Mouse (Mus musculus) MN1 (cell line): ENCODE results near the gene Cdrt4.

ENCODE experiments used
- DNase-seq: peaks from one replicate; pipeline ENCODE4 v3.0.0-alpha.2; 2016; ENCODE audit warnings: low spot score

Cdrt4 gene

DNA sequence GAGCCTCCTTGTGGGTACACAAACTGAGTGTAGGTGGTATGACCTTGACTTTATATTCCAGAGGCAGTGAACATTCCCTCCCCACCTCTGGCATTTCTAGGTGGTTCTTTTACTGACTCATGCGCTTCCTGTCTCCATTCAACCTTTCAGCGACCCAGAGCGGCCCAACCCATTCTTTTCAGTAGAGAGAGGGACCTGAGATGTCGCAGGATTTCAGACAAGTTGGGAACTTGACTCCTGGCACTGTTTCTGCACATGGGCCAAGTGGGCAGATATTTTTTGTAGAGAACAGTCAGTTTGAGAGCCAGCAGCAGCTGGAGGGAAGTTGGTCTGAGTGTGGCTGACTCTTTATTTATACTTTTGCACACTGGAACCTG is 45.5 kb downstream of the Cdrt4 start:
- DNase-seq: no peak

GRCm38 (mm10) chr11:62997039-62997717 is 46.2 kb downstream of the Cdrt4 start:
- DNase-seq: no peak

GRCm38 (mm10) chr11:62997718-62998281 is 46.8 kb downstream of the Cdrt4 start:
- peak; percentile 73 for DNase-seq

- no peak for DNase-seq
Observed at GRCm38 (mm10) chr11:63000126-63000525, 49.1 kb downstream of the Cdrt4 start.

GRCm38 (mm10) chr11:63004617-63005016 is 53.6 kb downstream of the Cdrt4 start:
- no peak for DNase-seq

- DNase-seq: no peak
Observed at GRCm38 (mm10) chr11:63007376-63007775, 56.4 kb downstream of the Cdrt4 start.

DNA sequence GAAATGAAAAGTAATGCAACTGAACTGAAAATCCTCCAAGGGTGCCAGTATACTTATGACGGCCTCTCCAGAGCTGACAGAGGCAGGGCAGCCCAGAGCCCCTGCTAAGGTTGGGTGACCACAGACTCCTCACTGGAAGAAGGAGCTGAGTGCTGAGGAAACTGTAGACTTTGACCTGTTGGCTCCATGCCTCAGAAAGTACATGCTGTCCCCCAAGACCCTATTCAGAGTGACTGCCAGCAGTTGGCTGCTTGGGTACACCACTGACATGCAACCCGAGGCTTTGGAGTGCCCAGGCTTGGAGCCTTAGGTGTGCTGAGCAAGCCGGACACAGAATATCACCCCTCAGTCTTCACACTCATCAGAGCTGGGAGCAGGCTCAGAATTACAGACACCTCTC is 57.0 kb downstream of the Cdrt4 start:
- DNase-seq: no peak

DNA sequence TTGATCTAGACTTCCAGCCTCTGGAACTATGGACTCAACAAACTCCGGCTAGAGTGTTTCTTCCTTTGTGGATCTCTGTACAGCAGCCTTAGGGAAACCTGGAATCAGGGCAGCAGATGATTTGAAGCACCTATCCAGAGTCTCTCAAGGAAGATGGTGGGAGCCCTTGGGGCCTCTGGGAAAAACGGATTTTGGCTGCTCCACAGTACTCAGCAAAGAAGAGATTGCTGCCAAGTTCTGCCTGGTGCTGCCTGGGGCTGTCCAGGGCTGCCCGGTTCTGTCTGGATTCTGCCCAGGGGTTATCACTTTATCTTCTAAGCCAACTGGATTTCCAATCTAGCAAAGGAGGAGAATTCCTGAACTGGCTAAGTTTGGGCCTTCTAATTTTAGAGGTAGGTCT is 58.8 kb downstream of the Cdrt4 start:
- DNase-seq: no peak

DNA sequence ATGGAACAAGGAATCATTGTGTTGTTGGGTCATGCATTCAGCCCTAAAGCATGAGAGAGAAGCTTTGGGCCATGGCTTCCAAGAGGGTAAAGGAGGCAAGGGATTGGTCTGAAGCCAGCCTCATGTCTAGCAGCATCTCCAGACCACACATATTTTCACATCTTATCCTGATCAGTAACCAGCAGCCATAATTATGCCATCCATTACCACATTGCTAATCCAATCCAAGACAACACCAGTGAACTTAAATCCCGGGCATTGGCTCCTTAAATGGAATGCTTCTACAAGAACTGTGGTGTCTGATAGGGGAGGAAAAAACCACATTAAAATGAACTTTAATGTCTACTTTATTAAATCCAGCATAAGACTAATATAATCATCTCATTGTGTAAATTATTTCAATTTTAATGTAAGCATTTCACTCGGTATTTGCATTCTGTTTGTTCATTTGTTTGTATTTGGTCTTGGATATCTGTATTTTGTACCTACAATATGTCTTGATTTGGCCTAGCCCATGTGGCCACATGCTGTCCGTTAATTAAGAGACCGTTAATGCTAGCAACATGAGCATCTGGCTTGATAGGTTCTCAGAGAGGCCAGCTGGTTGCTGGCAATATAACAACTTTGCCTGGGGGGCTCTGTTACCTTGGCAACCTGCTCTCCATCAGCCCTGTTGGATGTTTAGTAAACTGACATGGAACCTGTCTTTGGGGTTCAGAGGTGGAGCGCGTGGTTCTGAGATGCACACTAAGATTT is 66.5 kb downstream of the Cdrt4 start:
- no peak for DNase-seq

GRCm38 (mm10) chr11:63018083-63018622 is 67.2 kb downstream of the Cdrt4 start:
- DNase-seq: no peak

DNA sequence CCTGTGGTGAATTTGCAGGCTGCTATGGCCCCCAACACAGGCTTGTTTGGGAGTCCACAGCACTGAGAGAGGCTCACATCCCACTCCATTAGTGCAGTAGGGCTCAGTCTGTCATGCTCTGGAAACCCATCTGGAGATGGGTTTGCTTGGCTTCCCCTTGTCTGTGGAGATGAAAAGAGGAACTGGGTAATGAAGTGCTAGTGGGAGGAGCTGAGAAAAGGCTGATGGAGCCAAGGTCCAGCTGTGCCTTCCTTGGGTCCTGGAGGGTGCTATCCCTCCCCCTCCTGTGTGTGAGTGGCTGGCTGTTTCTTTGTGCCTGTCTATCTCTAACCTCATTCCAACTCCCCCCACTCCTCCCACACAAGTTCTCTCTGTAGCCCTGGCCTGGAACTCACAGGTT is 69.6 kb downstream of the Cdrt4 start:
- no peak for DNase-seq

DNA sequence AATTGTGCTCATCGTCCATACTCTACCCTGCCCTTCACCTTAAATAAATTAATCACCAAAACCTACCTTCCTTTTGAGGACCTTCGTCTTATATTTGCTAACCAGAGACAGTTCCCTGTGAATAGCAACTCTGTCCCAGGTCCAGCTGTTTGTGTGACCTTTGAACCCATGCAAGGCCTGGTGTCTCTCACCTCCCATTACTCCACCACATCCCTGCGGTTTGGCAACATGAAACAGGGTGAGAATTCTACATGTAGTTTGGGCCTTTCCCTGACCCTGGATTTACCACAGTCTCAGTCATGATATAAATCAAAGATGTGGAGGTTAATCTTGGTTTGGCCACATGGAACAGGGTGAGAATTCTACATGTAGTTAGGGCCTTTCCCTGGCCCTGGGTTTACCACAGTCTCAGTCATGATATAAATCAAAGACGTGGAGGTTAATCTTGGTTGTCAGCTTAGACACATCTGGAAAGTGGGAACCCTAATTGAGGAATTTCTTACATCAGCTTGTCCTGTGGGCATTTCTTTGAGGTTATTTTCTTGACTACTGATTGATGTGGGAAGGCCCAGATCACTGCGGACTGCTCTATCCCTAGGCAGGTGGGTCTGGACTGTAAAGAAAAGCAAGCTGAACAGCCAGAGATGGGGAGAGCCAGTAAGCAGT is 70.3 kb downstream of the Cdrt4 start:
- DNase-seq: no peak

GRCm38 (mm10) chr11:63023461-63023860 is 72.5 kb downstream of the Cdrt4 start:
- DNase-seq: no peak

DNA sequence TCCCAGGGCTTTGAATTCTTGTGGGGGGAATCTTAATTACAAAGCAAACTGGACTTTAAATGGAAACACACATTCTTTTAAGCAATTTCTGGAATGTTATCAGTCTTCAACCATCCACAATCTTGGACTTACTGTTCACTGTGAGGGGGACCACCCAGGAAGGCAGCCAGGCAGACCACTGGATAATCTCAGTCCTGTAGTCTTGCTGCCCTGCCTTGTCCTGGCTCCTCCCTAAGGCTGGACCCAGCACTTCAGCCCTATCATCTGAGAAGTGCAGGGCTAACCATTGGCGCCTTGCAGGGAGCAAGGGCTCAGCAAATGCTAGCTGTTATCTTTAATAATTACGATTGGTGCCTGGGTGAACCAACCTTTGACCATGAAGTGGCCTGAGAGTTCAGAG is 73.1 kb downstream of the Cdrt4 start:
- no peak for DNase-seq

GRCm38 (mm10) chr11:63025476-63025875 is 74.5 kb downstream of the Cdrt4 start:
- no peak for DNase-seq

- peak; percentile 34 for DNase-seq
Observed at GRCm38 (mm10) chr11:63026651-63027141, 75.7 kb downstream of the Cdrt4 start.

- DNase-seq: no peak
Observed at GRCm38 (mm10) chr11:63028131-63028530, 77.1 kb downstream of the Cdrt4 start.

DNA sequence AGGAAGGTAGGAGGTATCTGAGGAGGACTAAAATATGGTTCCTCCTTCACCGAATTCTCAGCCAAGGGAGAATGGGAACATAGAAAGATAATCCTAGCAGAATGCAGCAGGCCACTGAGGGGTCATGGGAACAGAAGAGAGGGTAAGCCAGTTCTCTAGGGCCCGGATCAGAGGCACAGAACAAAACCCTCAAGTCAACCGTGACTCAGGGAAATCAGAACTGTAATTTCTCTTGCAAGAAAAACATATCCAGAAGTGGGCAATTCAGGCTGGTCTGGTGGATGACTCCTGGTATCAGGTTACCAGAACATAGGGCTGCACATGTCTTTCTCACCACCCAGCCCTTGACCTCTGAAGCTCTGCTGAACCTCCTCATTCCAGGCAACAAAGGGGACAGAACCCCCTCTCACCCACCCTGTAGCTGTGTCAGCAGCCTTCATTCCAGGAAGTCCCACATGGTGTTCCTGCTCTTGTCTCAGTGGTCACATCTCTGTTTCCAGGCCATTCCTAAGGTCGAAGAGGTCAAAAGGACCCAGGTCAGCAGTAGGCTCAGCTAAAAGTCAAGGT is 78.2 kb downstream of the Cdrt4 start:
- DNase-seq: no peak

GRCm38 (mm10) chr11:63029721-63030120 is 78.7 kb downstream of the Cdrt4 start:
- no peak for DNase-seq

DNA sequence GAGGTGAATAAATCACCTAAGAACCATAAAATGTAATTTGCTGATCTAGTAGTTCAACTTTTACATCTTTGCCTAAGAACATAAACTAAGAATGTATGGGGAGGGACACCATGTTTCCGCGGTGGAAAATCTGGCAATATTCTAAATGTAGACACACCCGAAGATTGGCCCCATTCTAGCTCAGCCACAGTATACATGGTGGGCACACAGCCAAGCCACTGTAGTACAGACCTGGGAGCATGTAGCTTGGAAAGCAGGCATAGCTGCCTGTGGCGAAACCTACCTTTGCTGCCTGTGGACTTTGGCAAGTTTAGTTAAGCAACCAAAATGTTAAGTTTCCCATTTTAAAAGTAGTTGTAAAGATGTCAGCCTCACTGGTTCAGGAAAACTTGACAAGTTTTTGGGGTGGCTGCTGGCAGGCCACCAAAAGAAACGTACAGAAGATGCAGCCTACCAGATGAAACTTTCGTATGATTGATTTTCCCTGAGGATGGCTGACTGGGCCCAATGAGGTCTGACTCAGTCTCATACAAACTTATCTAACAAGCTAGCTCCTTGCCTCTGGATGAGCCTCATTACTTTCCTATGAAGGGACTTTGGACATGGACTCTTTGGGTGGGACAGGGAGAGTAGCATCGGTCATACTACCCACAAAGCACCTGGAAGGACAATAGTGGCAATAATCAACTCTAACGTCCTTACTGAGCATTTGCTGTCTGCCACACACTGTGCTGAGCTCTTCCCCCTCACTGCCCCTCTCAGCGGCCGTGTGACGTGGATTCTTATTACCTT is 84.6 kb downstream of the Cdrt4 start:
- DNase-seq: no peak

- no peak for DNase-seq
Observed at GRCm38 (mm10) chr11:63040002-63040661, 89.1 kb downstream of the Cdrt4 start.
